In the genomic region with DNA sequence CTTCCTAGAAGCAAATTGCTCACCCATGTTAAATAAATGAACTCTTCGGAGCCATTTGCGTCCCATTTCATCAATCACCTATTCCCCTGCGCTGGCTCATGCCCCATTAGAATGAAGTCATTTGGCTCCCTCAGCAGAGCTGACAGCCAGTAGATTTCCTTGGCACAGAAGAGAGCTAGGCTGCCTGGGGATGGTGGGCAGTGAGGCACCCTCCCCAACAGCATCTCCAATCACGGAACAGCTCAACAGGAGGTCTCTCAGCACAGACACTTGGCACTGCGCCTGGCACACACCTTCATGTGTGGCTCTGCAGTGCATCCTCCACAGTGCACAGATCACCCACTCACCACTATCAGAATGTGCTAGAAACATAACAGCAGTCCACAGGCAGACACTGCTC, we compare ENCODE assay signal across 9 mouse cellular contexts.
DNase-seq lines count a peak whose midpoint lies in the region; ATAC-seq lines count a peak whose summit lies in the region.
"Had no signal": no experiment of that assay in that cellular context is flagged by ENCODE, and none has a peak within 500 bp of the region (broad histone marks: within the 10 kb centered on the region; RNA-seq: fewer than 3 reads in every experiment).

No protein-coding gene starts in this region.

- peak; percentile 63 for ATAC-seq in neural tube, embryonic 12.5 days (ENCODE audit: low FRiP score, low read depth)
- ATAC-seq in erythroid progenitor cell, adult 5-6 weeks (replicated peaks; ENCODE audit: low FRiP score, poor library complexity, severe bottlenecking): no peak

- no peaks in the 10 kb centered on the region for H3K9me3 ChIP-seq in neural tube, embryonic 12.5 days
- H3K9me3 ChIP-seq: lung, embryonic 15.5 days had no signal

- no peak overlapping the region for H3K27ac ChIP-seq in neural tube, embryonic 12.5 days
- H3K27ac ChIP-seq: lung, embryonic 15.5 days had no signal

- DNase-seq in neural tube, embryonic 10.5 days (ENCODE audit: extremely low spot score, low spot score): no peak
- peak; percentile 68 to 69 for DNase-seq in cerebellum, postnatal 36 days
- peak; percentile 88 for DNase-seq in layer of hippocampus, adult 9-11 months
- peak; percentile 56 for DNase-seq in retina, postnatal 1 day
- no peak for DNase-seq in urinary bladder, adult 2 months (ENCODE audit: low spot score)
- DNase-seq in kidney, postnatal 4 days: no peak

- no peak overlapping the region for H3K4me3 ChIP-seq in neural tube, embryonic 12.5 days
- H3K4me3 ChIP-seq: lung, embryonic 15.5 days had no signal

- H3K27me3 ChIP-seq in neural tube, embryonic 12.5 days (replicated peaks): no peaks in the 10 kb centered on the region
- H3K27me3 ChIP-seq: lung, embryonic 15.5 days had no signal

- H3K9ac ChIP-seq in neural tube, embryonic 12.5 days: no peak overlapping the region
- H3K9ac ChIP-seq: lung, embryonic 15.5 days had no signal

- H3K36me3 ChIP-seq in neural tube, embryonic 12.5 days: peaks cover 21% of the 10 kb centered on the region

- no peak overlapping the region for H3K4me2 ChIP-seq in neural tube, embryonic 12.5 days (replicated peaks)
- H3K4me2 ChIP-seq: lung, embryonic 15.5 days had no signal

- 68% methylated on average over 5 of the region's 5 CpGs for WGBS in neural tube, embryonic 12.5 days

- no peaks in the 10 kb centered on the region for H3K4me1 ChIP-seq in neural tube, embryonic 12.5 days
- H3K4me1 ChIP-seq: lung, embryonic 15.5 days had no signal

Comparison
In these comparisons a context has a peak if more than half of its experiments do, and no peak if none do; other contexts are left out.
1. DNase-seq: peak in cerebellum, postnatal 36 days (2 of 2), layer of hippocampus, adult 9-11 months (single experiment) and retina, postnatal 1 day (single experiment); none in neural tube, embryonic 10.5 days (single experiment), urinary bladder, adult 2 months (single experiment) and kidney, postnatal 4 days (0 of 2).